Mouse (Mus musculus) heart, adult 2 months (tissue): Measurements from ENCODE around the gene Gm37240. TPM values are rescaled to one million over a fixed set of nuclear protein-coding genes. Genes with fewer than 3 reads are reported as not detected.

Experiments used
- DNase-seq, 2 experiments: peaks; one replicate each; pipeline ENCODE4 v3.0.0; 2021
- H3K27ac ChIP-seq: fragments of 200-600 bp; 2 replicates; pipeline ENCODE4 v1.8.1; 2022
- H3K27me3 ChIP-seq: fragments of 200-500 bp; 2 replicates; pipeline ENCODE4 v1.6.1; 2012; ENCODE audit warnings: mild to moderate bottlenecking, low read length, inconsistent platforms, mixed read lengths; ENCODE audit not compliant: control insufficient read depth, insufficient read depth
- H3K36me3 ChIP-seq: fragments of 200-500 bp; 2 replicates; pipeline ENCODE4 v1.6.1; 2012; ENCODE audit warnings: low read length, inconsistent platforms; ENCODE audit not compliant: control insufficient read depth, insufficient read depth
- H3K4me1 ChIP-seq: fragments of 200-500 bp; 2 replicates; pipeline ENCODE4 v1.6.1; 2011; ENCODE audit warnings: low read length; ENCODE audit not compliant: control insufficient read depth, insufficient read depth
- H3K4me3 ChIP-seq: fragments of 200-600 bp; 2 replicates; pipeline ENCODE4 v1.8.1; 2022
- H3K79me2 ChIP-seq: fragments of 200-500 bp; replicated peaks from 2 replicates; pipeline ENCODE4 v1.6.1; 2012; ENCODE audit warnings: mild to moderate bottlenecking, inconsistent platforms, low read length, moderate library complexity, mixed read lengths; ENCODE audit not compliant: control insufficient read depth, insufficient read depth
- H3K9ac ChIP-seq: fragments of 200-500 bp; 2 replicates; pipeline ENCODE4 v1.6.1; 2012; ENCODE audit warnings: low read depth, mild to moderate bottlenecking, control low read depth, inconsistent platforms, low read length, mixed read lengths
- CTCF ChIP-seq: fragments of 200-600 bp; IDR thresholded peaks from 2 replicates; pipeline ENCODE4 v1.8.1; 2022; ENCODE audit warnings: antibody characterized with exemption, mild to moderate bottlenecking, moderate library complexity
- EP300 ChIP-seq: fragments of 200-500 bp; IDR thresholded peaks from 2 replicates; pipeline ENCODE4 v1.6.1; 2011; ENCODE audit warnings: low read depth, low read length, control low read depth; ENCODE audit not compliant: insufficient read depth
- POLR2A ChIP-seq: fragments of 200-500 bp; IDR thresholded peaks from 2 replicates; pipeline ENCODE4 v1.6.1; 2011; ENCODE audit warnings: mild to moderate bottlenecking, low read depth, low read length, control low read depth; ENCODE audit not compliant: insufficient read depth
- WGBS: fragments of 180-500 bp; shearing (Covaris S2); methylation state at CpG from one replicate; pipeline ENCODE4 v1.1.7; 2018; 5-methylcytosine and 5-hydroxymethylcytosine counted together
- intact Hi-C: fragments of 180-260 bp; cut with DNase I; formaldehyde crosslinking; loops from one replicate; pipeline ENCODE4 v1.15.1; 2025
- polyA plus RNA-seq: library from polyadenylated mRNA; depleted of rRNA; stranded (reverse); fragments of >200 nt; gene quantifications from 2 replicates; pipeline ENCODE4 v1.2.3, GENCODE M21; 2012
- total RNA-seq, 2 experiments: library from RNA; stranded (reverse); gene quantifications; 2 replicates each; pipeline ENCODE4 v1.2.3; 2021

The Gm37240 gene
- total and polyA plus RNA-seq, 3 experiments: 25.0 to 45.3 (median 36.6) TPM

GRCm38 (mm10) chr3:85917600-85917999 lies 30.3 kb upstream of the Gm37240 start:
- 10% methylated on average over 4 of the region's 4 CpGs for WGBS
- intact Hi-C loops: loop anchor here (1.0 to 5.0 kb wide), 2 partner anchors 65 to 210 kb away; no protein-coding TSS in a partner anchor
- no peak overlapping the region for H3K27ac ChIP-seq
- no peaks in the 10 kb centered on the region for H3K4me1 ChIP-seq
- peak; percentile 20 to 33 for DNase-seq
- H3K4me3 ChIP-seq: no peak overlapping the region
- no peaks in the 10 kb centered on the region for H3K27me3 ChIP-seq
- H3K9ac ChIP-seq: no peak overlapping the region
- no peak for TF ChIP-seq EP300
- TF ChIP-seq CTCF: peak; percentile 86
- no peaks in the 10 kb centered on the region for H3K79me2 ChIP-seq
- no peaks in the 10 kb centered on the region for H3K36me3 ChIP-seq

GRCm38 (mm10) chr3:85914806-85915205 lies 27.5 kb upstream of the Gm37240 start:
- WGBS: 87% methylated on average over 6 of the region's 6 CpGs
- TF ChIP-seq EP300: no peak
- no peak for TF ChIP-seq CTCF
- TF ChIP-seq POLR2A: no peak
- intact Hi-C loops: loop anchor here (5.0 kb wide), 1 partner anchor 63 kb away; no protein-coding TSS in a partner anchor
- Histone ChIP-seq H3K9ac (no peak overlapping the region), H3K27me3 (no peaks in the 10 kb centered on the region), H3K79me2 (no peaks in the 10 kb centered on the region), H3K36me3 (no peaks in the 10 kb centered on the region), H3K4me3 (no peak overlapping the region), H3K27ac (no peak overlapping the region), H3K4me1 (peaks cover 2% of the 10 kb centered on the region; the same call in 1 of the 2 replicates)
- DNase-seq: no peak

- no peak for DNase-seq
- Histone ChIP-seq H3K9ac (no peak overlapping the region), H3K79me2 (no peaks in the 10 kb centered on the region), H3K27me3 (no peaks in the 10 kb centered on the region), H3K4me1 (peaks cover 2% of the 10 kb centered on the region; the same call in 1 of the 2 replicates), H3K36me3 (no peaks in the 10 kb centered on the region), H3K27ac (no peak overlapping the region), H3K4me3 (no peak overlapping the region)
- intact Hi-C loops: no loop called here
- 68% methylated on average over 7 of the region's 7 CpGs for WGBS
- TF ChIP-seq POLR2A (no peak), CTCF (no peak), EP300 (no peak)
Observed at GRCm38 (mm10) chr3:85907136-85907535, 19.8 kb upstream of the Gm37240 start.

- Histone ChIP-seq H3K79me2 (no peaks in the 10 kb centered on the region), H3K9ac (no peak overlapping the region), H3K4me3 (no peak overlapping the region), H3K27me3 (no peaks in the 10 kb centered on the region), H3K27ac (no peak overlapping the region), H3K36me3 (no peaks in the 10 kb centered on the region), H3K4me1 (no peaks in the 10 kb centered on the region)
- DNase-seq: no peak
- intact Hi-C loops: no loop called here
- TF ChIP-seq POLR2A (no peak), CTCF (no peak), EP300 (no peak)
Observed at GRCm38 (mm10) chr3:85904371-85904770, 17.1 kb upstream of the Gm37240 start.

GRCm38 (mm10) chr3:85895020-85895419 lies 7.7 kb upstream of the Gm37240 start:
- no peak overlapping the region for H3K27ac ChIP-seq
- H3K4me1 ChIP-seq: no peaks in the 10 kb centered on the region
- H3K4me3 ChIP-seq: no peak overlapping the region
- no peaks in the 10 kb centered on the region for H3K36me3 ChIP-seq
- 93% methylated on average over 5 of the region's 5 CpGs for WGBS
- no peaks in the 10 kb centered on the region for H3K27me3 ChIP-seq
- intact Hi-C loops: no loop called here
- no peak for DNase-seq
- TF ChIP-seq POLR2A (no peak), EP300 (no peak), CTCF (no peak)
- no peak overlapping the region for H3K9ac ChIP-seq
- no peaks in the 10 kb centered on the region for H3K79me2 ChIP-seq

- DNase-seq: no peak
- TF ChIP-seq EP300: no peak
- TF ChIP-seq CTCF: no peak
- TF ChIP-seq POLR2A: no peak
- WGBS: 31% methylated on average over 1 of the region's 1 CpGs
- H3K36me3 ChIP-seq: no peaks in the 10 kb centered on the region
- no peak overlapping the region for H3K9ac ChIP-seq
- intact Hi-C loops: no loop called here
- H3K27ac ChIP-seq: no peak overlapping the region
- no peaks in the 10 kb centered on the region for H3K27me3 ChIP-seq
- H3K4me1 ChIP-seq: peaks cover 2% of the 10 kb centered on the region
- H3K4me3 ChIP-seq: no peak overlapping the region
- H3K79me2 ChIP-seq: no peaks in the 10 kb centered on the region
Observed at GRCm38 (mm10) chr3:85891571-85891970, 4.3 kb upstream of the Gm37240 start.
